ENCODE assay signal across 9 mouse cellular contexts in the genomic region with DNA sequence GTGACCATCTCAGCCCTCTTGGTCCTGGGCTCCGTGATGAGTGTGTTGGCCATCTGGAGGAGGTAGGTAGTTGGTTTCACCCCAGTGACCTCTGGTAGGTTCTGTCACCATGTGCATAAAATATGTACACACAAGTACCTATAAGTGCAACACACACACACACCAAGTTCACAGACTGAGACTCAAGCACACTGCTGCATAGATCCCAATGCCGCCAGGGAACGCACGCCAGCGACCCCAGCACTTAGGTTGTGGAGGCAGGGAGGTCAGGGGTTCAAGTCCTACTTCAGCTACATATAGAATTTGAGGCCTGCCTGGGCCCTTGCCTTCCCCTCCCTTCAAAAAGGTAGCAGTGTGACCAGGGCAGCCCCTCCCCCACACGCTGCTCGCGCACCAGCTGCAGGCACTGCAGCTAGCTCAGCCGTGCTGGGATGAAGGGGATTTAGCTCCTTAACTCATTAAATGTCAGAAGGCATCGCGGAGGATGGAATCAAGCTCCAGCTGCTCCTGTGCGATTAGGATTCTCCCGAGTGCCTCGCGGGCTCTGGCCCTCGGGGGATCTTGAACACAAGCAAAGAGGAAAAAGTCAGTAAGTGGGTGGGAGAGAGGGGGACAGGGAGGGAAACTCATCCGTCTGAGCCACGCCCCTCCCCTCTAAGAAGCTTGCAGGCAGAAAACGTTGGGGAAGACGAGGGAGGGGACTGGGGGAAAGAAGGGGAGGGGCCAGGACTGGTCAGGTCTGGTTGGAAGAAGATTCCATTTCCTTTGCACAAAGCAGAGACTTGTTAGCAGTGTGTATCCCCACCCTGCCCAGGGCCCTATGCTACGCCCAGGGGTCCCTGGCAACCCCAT. TPM values are rescaled to one million over a fixed set of nuclear protein-coding genes. Genes with fewer than 3 reads are reported as not detected.
DNase-seq lines count a peak whose midpoint lies in the region; ATAC-seq lines count a peak whose summit lies in the region.
"Had no signal": no experiment of that assay in that cellular context is flagged by ENCODE, and none has a peak within 500 bp of the region (broad histone marks: within the 10 kb centered on the region; RNA-seq: fewer than 3 reads in every experiment).

No protein-coding gene starts in this region.

- H3K9me3 ChIP-seq in hindbrain, embryonic 15.5 days = no peaks in the 10 kb centered on the region
- H3K9me3 ChIP-seq in neural tube, embryonic 12.5 days = no peaks in the 10 kb centered on the region

- peak overlapping the region; percentile 16 for H3K4me3 ChIP-seq in hindbrain, embryonic 15.5 days
- peak overlapping the region; percentile 5; the same call in 1 of the 2 replicates for H3K4me3 ChIP-seq in neural tube, embryonic 12.5 days

- H3K9ac ChIP-seq in hindbrain, embryonic 15.5 days = peak overlapping the region; percentile 17; the same call in 1 of the 2 replicates
- peak overlapping the region; percentile 18 for H3K9ac ChIP-seq in neural tube, embryonic 12.5 days

- peak overlapping the region; percentile 46 for H3K4me2 ChIP-seq in hindbrain, embryonic 15.5 days
- H3K4me2 ChIP-seq in neural tube, embryonic 12.5 days (replicated peaks) = peak overlapping the region; percentile 53

- H3K4me1 ChIP-seq in hindbrain, embryonic 15.5 days (replicated peaks) = peaks cover 15% of the 10 kb centered on the region
- H3K4me1 ChIP-seq in neural tube, embryonic 12.5 days = peaks cover 15% of the 10 kb centered on the region

- 6% methylated on average over 21 of the region's 21 CpGs for WGBS in hindbrain, embryonic 15.5 days
- 10% methylated on average over 21 of the region's 21 CpGs for WGBS in neural tube, embryonic 12.5 days

- DNase-seq in layer of hippocampus, postnatal 10 days (ENCODE audit: low spot score in 2 of 2) = peak; percentile 33 to 46
- DNase-seq in layer of hippocampus, postnatal 36 days = no peak
- DNase-seq in embryo, embryonic 11 days = peak; percentile 83
- DNase-seq in urinary bladder, adult 18-20 months (ENCODE audit: low spot score in 2 of 2) = no peak
- no peak for DNase-seq in layer of hippocampus, postnatal 14 days (ENCODE audit: low spot score in 2 of 2)
- no peak for DNase-seq in right cerebral cortex, postnatal 36 days (ENCODE audit: low spot score in 2 of 2)

- ATAC-seq in hindbrain, embryonic 15.5 days (ENCODE audit: low FRiP score, low read depth) = peak; percentile 78
- peak; percentile 80 for ATAC-seq in neural tube, embryonic 12.5 days (ENCODE audit: low FRiP score, low read depth)

- peak overlapping the region; percentile 58 for H3K27ac ChIP-seq in hindbrain, embryonic 15.5 days (replicated peaks)
- peak overlapping the region; percentile 44; the same call in 1 of the 2 replicates for H3K27ac ChIP-seq in neural tube, embryonic 12.5 days

- H3K36me3 ChIP-seq in hindbrain, embryonic 15.5 days = no peaks in the 10 kb centered on the region
- no peaks in the 10 kb centered on the region for H3K36me3 ChIP-seq in neural tube, embryonic 12.5 days

- no peaks in the 10 kb centered on the region for H3K27me3 ChIP-seq in hindbrain, embryonic 15.5 days
- H3K27me3 ChIP-seq in neural tube, embryonic 12.5 days (replicated peaks) = no peaks in the 10 kb centered on the region

RNA-seq across cellular contexts. Expression of gene Epha10, which starts 25.5 kb away (rescaled TPM):
- 10 to 100 TPM; 12.8 to 16.9 TPM for total RNA-seq in layer of hippocampus, postnatal 10 days (2021)
- 10 to 100 TPM; 35.0 to 40.9 TPM for total RNA-seq in layer of hippocampus, postnatal 36 days (2021)
- 12.8 and 13.5 TPM in 2 replicates for polyA plus RNA-seq in hindbrain, embryonic 15.5 days (2015; fragmentation: Nextera tagmentation; extraction: Ambion mirVana)
- 6.3 and 6.6 TPM in 2 replicates for polyA plus RNA-seq in neural tube, embryonic 12.5 days (2016; fragmentation: Nextera tagmentation; extraction: Ambion mirVana)
- 10 to 100 TPM; 16.1 to 23.6 TPM for total RNA-seq in layer of hippocampus, postnatal 14 days (2021)
- total RNA-seq: liver, adult 2 months had no signal
- polyA plus RNA-seq: liver, adult 2 months had no signal

RNA-seq across cellular contexts. Expression of gene 9930104L06Rik, which starts 30.7 kb away (rescaled TPM):
- 10 to 100 TPM; 19.0 to 21.8 TPM for total RNA-seq in layer of hippocampus, postnatal 10 days (2021)
- 10 to 100 TPM; 25.2 to 26.1 TPM for total RNA-seq in layer of hippocampus, postnatal 36 days (2021)
- 13.1 and 15.1 TPM in 2 replicates for polyA plus RNA-seq in hindbrain, embryonic 15.5 days (2015; fragmentation: Nextera tagmentation; extraction: Ambion mirVana)
- 16.5 and 18.6 TPM in 2 replicates for polyA plus RNA-seq in neural tube, embryonic 12.5 days (2016; fragmentation: Nextera tagmentation; extraction: Ambion mirVana)
- total RNA-seq in layer of hippocampus, postnatal 14 days (2021) = 10 to 100 TPM; 16.8 to 17.5 TPM

RNA-seq across cellular contexts. Expression of gene Cdca8, which starts 32.9 kb away (rescaled TPM):
- 1 to 10 TPM; 5.4 to 6.2 TPM for total RNA-seq in layer of hippocampus, postnatal 10 days (2021)
- 1 to 10 TPM; 1.9 to 2.0 TPM for total RNA-seq in layer of hippocampus, postnatal 36 days (2021)
- 37.1 and 40.7 TPM in 2 replicates for polyA plus RNA-seq in hindbrain, embryonic 15.5 days (2015; fragmentation: Nextera tagmentation; extraction: Ambion mirVana)
- polyA plus RNA-seq in neural tube, embryonic 12.5 days (2016; fragmentation: Nextera tagmentation; extraction: Ambion mirVana) = 121 TPM in 2 replicates
- 1 to 10 TPM; 3.3 to 3.4 TPM for total RNA-seq in layer of hippocampus, postnatal 14 days (2021)

RNA-seq across cellular contexts. Expression of gene Maneal, which starts 44.2 kb away (rescaled TPM):
- total RNA-seq in layer of hippocampus, postnatal 10 days (2021) = 10 to 100 TPM; 43.5 to 48.3 TPM
- total RNA-seq in layer of hippocampus, postnatal 36 days (2021) = 10 to 100 TPM; 50.6 to 52.1 TPM
- polyA plus RNA-seq in hindbrain, embryonic 15.5 days (2015; fragmentation: Nextera tagmentation; extraction: Ambion mirVana) = 15.9 and 16.0 TPM in 2 replicates
- polyA plus RNA-seq in neural tube, embryonic 12.5 days (2016; fragmentation: Nextera tagmentation; extraction: Ambion mirVana) = 8.2 and 10.3 TPM in 2 replicates
- total RNA-seq in layer of hippocampus, postnatal 14 days (2021) = 10 to 100 TPM; 44.3 to 46.1 TPM
- polyA plus RNA-seq: liver, adult 2 months had no signal

RNA-seq across cellular contexts. Expression of gene 1110065P20Rik, which starts 55.2 kb away (rescaled TPM):
- total RNA-seq in layer of hippocampus, postnatal 10 days (2021) = 100 to 1,000 TPM; 107 to 115 TPM
- total RNA-seq in layer of hippocampus, postnatal 36 days (2021) = 10 to 100 TPM; 87.1 to 93.6 TPM
- polyA plus RNA-seq in hindbrain, embryonic 15.5 days (2015; fragmentation: Nextera tagmentation; extraction: Ambion mirVana) = 98.8 and 103 TPM in 2 replicates
- 71.6 and 77.6 TPM in 2 replicates for polyA plus RNA-seq in neural tube, embryonic 12.5 days (2016; fragmentation: Nextera tagmentation; extraction: Ambion mirVana)
- total RNA-seq in layer of hippocampus, postnatal 14 days (2021) = 100 to 1,000 TPM; 101 to 106 TPM

Comparison
In these comparisons a context has a peak if more than half of its experiments do, and no peak if none do; other contexts are left out.
1. DNase-seq: peak in layer of hippocampus, postnatal 10 days (2 of 2) and embryo, embryonic 11 days (single experiment); none in layer of hippocampus, postnatal 36 days (0 of 2), urinary bladder, adult 18-20 months (0 of 2), layer of hippocampus, postnatal 14 days (0 of 2) and right cerebral cortex, postnatal 36 days (0 of 2).